Mouse (Mus musculus) midbrain, embryonic 11.5 days (tissue): ENCODE results near the gene Lamb1. TPM values are rescaled to one million over a fixed set of nuclear protein-coding genes. Genes with fewer than 3 reads are reported as not detected.

Source experiments
- ATAC-seq: fragments of 200-750 bp; cut with Nextera tagmentation; 2 replicates; pipeline ENCODE4 v1.8.0; 2017; ENCODE audit warnings: moderate TSS enrichment, moderate library complexity; ENCODE audit not compliant: low FRiP score
- DNase-seq: peaks from one replicate; pipeline ENCODE4 v3.0.0; 2015; ENCODE audit warnings: low spot score; ENCODE audit errors: missing footprints
- H3K27ac ChIP-seq: fragments of 300-500 bp; sonication (generic); 2 replicates; pipeline ENCODE4 v1.5.1; 2014; ENCODE audit warnings: low read depth, low read length
- H3K27me3 ChIP-seq: fragments of 300-500 bp; sonication (generic); 2 replicates; pipeline ENCODE4 v1.6.1; 2014; ENCODE audit warnings: mild to moderate bottlenecking, low read length, moderate library complexity, mixed read lengths; ENCODE audit not compliant: control insufficient read depth, insufficient read depth
- H3K36me3 ChIP-seq: fragments of 300-500 bp; sonication (generic); 2 replicates; pipeline ENCODE4 v1.6.1; 2014; ENCODE audit warnings: mild to moderate bottlenecking, low read length, moderate library complexity, mixed read lengths; ENCODE audit not compliant: control insufficient read depth, insufficient read depth
- H3K4me1 ChIP-seq: fragments of 300-500 bp; sonication (generic); 2 replicates; pipeline ENCODE4 v1.6.1; 2014; ENCODE audit warnings: low read length; ENCODE audit not compliant: control insufficient read depth, insufficient read depth
- H3K4me2 ChIP-seq: fragments of 300-500 bp; sonication (generic); 2 replicates; pipeline ENCODE4 v1.6.1; 2014; ENCODE audit warnings: mild to moderate bottlenecking, moderate library complexity
- H3K4me3 ChIP-seq: fragments of 300-500 bp; sonication (generic); 2 replicates; pipeline ENCODE4 v1.5.1; 2014; ENCODE audit warnings: low read depth, low read length
- H3K9ac ChIP-seq: fragments of 300-500 bp; sonication (generic); 2 replicates; pipeline ENCODE4 v1.6.1; 2014; ENCODE audit warnings: low read length
- H3K9me3 ChIP-seq: fragments of 300-500 bp; sonication (generic); 2 replicates; pipeline ENCODE4 v1.6.1; 2016; ENCODE audit warnings: low read length; ENCODE audit not compliant: control insufficient read depth
- WGBS: fragments of 180-500 bp; shearing (Covaris S2); extraction: QIAGEN DNeasy Blood & Tissue Kit; methylation state at CpG from one replicate; pipeline ENCODE4 v1.1.7; 2014; 5-methylcytosine and 5-hydroxymethylcytosine counted together
- polyA plus RNA-seq: library from polyadenylated mRNA; unstranded; fragments of >200 nt; fragmentation: Nextera tagmentation; extraction: Ambion mirVana; gene quantifications from 2 replicates; pipeline ENCODE4 v1.2.1, GENCODE M21; 2014

Gene Lamb1
- polyA plus RNA-seq, 1 experiment from 2014 or later: 17.3 TPM

DNA sequence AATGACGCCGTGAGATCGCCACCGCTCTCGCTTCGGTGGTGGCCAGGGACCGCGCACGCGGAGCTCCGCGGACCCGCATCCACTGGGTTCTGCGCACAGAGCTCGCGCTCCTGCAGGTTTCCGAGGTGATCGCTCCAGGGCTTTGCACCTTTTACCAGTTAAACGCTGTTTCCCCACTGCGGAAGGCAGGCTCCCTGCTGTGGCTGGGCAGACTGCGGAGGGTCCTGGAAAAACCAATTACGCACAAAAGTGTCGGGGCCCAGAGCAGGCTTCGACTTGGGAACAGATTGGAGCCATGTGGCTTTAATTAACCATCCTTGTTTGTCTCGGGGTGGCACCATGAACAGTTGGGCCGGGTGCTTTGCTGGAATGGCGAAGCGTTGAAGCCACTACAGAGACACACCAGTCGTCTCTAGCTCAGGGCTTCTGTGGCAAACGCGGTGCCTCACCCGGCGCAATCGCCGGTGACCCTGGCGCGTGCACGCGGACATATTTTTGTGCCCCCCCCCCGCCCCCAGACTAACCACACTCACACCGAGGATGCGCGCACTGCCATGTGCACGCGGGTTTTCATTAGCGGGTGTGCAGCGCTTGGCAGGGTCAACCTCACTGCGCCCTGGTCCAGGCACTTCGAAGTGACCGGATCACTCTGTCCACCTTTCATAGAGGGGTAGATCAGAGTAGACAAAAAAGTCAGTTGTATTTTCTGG lies 843 bp downstream of the Lamb1 start:
- under 1% methylated on average over 50 of the region's 50 CpGs for whole genome bisulfite sequencing
- Histone ChIP-seq H3K4me3 (peak overlapping the region; percentile 34), H3K4me2 (peak overlapping the region; percentile 49), H3K27ac (no peak overlapping the region), H3K9ac (0 out of 2 replicates have a peak overlapping the region, but pooled peaks have one; percentile 5), H3K36me3 (no peaks in the 10 kb centered on the region), H3K27me3 (peaks cover 40% of the 10 kb centered on the region), H3K9me3 (no peaks in the 10 kb centered on the region), H3K4me1 (peaks cover 13% of the 10 kb centered on the region)
- ATAC-seq (0 out of 2 replicates have a peak, but pooled peaks have one; percentile 30), DNase-seq (peak; percentile 94)

DNA sequence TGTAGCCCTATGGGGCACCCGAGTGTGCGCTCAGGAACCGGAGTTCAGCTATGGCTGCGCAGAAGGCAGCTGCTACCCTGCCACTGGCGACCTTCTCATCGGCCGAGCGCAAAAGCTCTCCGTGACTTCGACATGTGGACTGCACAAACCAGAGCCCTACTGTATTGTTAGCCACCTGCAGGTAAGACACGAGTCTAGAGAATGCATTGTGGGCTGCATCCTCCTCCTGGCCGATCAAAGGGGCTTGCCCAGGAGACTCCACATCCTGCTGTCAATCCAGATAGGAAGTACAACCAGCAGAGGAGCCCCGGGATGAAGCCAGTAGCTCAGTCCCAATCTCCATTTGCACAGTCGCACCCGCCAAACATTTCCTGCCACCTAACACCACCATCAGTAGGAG lies 1.7 kb downstream of the Lamb1 start:
- WGBS: 4% methylated on average over 15 of the region's 15 CpGs
- Histone ChIP-seq H3K36me3 (no peaks in the 10 kb centered on the region), H3K4me3 (0 out of 2 replicates have a peak overlapping the region, but pooled peaks have one; percentile 34), H3K9me3 (no peaks in the 10 kb centered on the region), H3K27me3 (peaks cover 40% of the 10 kb centered on the region), H3K27ac (no peak overlapping the region), H3K4me1 (peaks cover 15% of the 10 kb centered on the region), H3K9ac (no peak overlapping the region), H3K4me2 (peak overlapping the region; percentile 49)
- DNase-seq: peak; percentile 90
- ATAC-seq: no peak

DNA sequence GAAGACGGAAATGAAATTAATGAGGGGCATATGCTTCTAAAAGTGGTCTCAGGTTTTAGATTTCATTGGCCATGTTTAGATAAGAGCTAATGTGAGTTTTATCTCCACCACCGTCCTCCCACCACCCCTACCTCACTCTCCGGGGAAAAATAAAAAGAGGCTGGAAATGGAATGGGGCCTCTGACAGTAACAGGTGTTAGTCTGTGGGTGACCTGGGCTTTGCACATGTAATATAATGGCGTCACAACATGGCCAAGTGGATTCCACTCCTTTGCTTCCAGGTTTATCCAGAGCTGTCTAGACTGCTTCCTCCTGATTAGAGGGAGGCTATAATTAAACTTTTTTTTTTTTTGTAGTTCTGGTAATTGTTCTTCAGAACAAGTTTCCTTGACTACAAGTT lies 2.3 kb downstream of the Lamb1 start:
- WGBS: 79% methylated on average over 4 of the region's 4 CpGs
- Histone ChIP-seq H3K27me3 (peaks cover 40% of the 10 kb centered on the region), H3K36me3 (no peaks in the 10 kb centered on the region), H3K27ac (no peak overlapping the region), H3K9ac (no peak overlapping the region), H3K9me3 (no peaks in the 10 kb centered on the region), H3K4me1 (peaks cover 19% of the 10 kb centered on the region), H3K4me3 (no peak overlapping the region), H3K4me2 (no peak overlapping the region)
- ATAC-seq: no peak
- DNase-seq: no peak

DNA sequence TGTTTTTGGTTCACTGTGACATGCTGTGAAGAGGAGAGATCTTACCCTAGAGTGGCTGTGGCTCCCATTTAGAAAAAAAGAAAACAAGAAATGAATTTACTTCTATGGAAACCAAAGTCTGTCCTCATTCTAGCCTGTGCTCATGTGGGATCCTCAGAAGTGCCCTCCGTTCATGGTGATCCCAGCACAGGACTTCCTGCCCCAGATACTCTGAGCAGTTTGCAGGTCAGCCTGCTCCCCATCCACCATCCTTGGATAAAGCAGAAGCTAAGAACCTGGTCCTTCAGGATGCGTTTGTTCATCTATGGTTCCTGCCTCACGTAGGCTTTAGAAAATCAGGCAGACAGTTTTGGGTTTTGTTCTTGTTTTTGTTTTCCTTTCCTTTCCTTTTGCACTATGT lies 3.3 kb downstream of the Lamb1 start:
- DNase-seq (peak; percentile 60), ATAC-seq (no peak)
- H3K4me3 ChIP-seq: no peak overlapping the region
- peaks cover 19% of the 10 kb centered on the region for H3K4me1 ChIP-seq
- no peaks in the 10 kb centered on the region for H3K9me3 ChIP-seq
- H3K36me3 ChIP-seq: no peaks in the 10 kb centered on the region
- no peak overlapping the region for H3K27ac ChIP-seq
- peaks cover 40% of the 10 kb centered on the region for H3K27me3 ChIP-seq
- H3K4me2 ChIP-seq: no peak overlapping the region
- H3K9ac ChIP-seq: no peak overlapping the region
- WGBS: 77% methylated on average over 3 of the region's 3 CpGs

DNA sequence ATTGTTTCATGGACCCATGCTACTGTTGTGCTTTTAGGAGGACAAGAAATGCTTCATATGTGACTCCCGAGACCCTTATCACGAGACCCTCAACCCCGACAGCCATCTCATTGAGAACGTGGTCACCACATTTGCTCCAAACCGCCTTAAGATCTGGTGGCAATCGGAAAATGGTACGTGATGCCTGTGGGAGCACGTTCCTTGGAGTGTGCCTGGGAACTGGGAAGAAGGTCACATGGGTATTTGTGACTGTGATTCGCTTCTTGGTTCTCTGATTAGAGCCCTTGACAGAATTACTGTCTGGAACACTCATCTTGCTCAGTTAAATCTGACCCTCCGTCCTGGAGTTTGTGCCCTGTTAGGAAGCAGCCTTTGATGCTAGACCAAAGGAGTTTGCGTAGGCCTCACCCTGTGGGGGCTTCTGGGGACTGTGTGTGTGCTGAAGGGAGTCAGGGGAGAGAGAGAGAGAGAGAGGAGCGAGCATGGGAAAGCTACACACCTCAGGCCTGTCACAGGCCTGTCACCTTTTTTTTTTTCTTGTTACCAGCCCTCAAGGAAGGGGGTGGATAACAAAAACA lies 4.1 kb downstream of the Lamb1 start:
- H3K9me3 ChIP-seq: no peaks in the 10 kb centered on the region
- H3K9ac ChIP-seq: no peak overlapping the region
- peaks cover 36% of the 10 kb centered on the region for H3K27me3 ChIP-seq
- WGBS: 78% methylated on average over 12 of the region's 12 CpGs
- peak; percentile 84 for DNase-seq
- no peak overlapping the region for H3K4me3 ChIP-seq
- no peaks in the 10 kb centered on the region for H3K36me3 ChIP-seq
- ATAC-seq: no peak
- no peak overlapping the region for H3K4me2 ChIP-seq
- H3K4me1 ChIP-seq: peaks cover 19% of the 10 kb centered on the region
- H3K27ac ChIP-seq: no peak overlapping the region

DNA sequence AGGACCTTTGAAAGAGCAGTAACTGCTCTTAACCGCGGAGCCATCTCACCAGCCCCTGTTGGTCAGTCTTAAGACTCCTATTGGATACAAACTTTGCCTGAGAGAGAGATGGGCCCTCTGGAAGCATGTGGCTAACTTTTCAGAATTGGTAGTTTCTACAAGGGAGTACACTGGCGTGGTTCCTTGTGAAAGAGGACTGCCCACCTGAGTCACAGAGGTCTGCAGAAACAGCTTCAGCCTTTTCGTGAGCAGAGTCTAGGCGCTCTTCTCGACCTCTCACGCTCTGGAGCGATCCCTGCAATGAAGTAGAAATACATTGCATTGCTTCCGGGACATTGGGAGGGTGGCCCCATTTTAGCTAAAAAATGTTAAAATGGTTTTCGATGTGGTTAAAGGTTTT lies 5.3 kb downstream of the Lamb1 start:
- Histone ChIP-seq H3K9me3 (no peaks in the 10 kb centered on the region), H3K4me2 (no peak overlapping the region), H3K27me3 (peaks cover 24% of the 10 kb centered on the region), H3K36me3 (no peaks in the 10 kb centered on the region), H3K27ac (no peak overlapping the region), H3K9ac (no peak overlapping the region), H3K4me3 (no peak overlapping the region), H3K4me1 (peaks cover 12% of the 10 kb centered on the region)
- DNase-seq (peak; percentile 77), ATAC-seq (no peak)
- WGBS: 88% methylated on average over 10 of the region's 10 CpGs

DNA sequence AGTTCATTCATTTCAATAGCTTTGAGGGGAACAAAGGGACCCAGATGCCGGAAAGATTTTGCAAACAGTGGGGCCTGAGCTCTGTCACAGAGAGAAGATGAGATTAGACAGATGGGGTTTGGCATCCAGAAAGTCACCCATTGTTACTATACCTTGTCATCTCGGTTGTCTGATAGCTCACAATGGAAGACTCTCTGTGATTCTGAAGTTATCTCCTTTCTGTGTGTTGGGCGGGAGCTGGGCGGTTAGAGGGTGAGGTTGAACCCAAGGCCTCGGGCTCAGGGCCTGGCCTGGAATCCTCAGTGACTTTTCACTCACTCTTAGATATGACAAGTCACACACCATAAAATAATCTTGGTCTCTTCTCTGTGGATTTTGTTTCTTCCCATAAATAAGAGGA lies 5.7 kb downstream of the Lamb1 start:
- Histone ChIP-seq H3K36me3 (no peaks in the 10 kb centered on the region), H3K9me3 (no peaks in the 10 kb centered on the region), H3K4me2 (no peak overlapping the region), H3K27me3 (peaks cover 19% of the 10 kb centered on the region), H3K27ac (no peak overlapping the region), H3K4me1 (peaks cover 11% of the 10 kb centered on the region), H3K9ac (no peak overlapping the region), H3K4me3 (no peak overlapping the region)
- 64% methylated on average over 5 of the region's 5 CpGs for WGBS
- no peak for ATAC-seq
- peak; percentile 79 for DNase-seq

DNA sequence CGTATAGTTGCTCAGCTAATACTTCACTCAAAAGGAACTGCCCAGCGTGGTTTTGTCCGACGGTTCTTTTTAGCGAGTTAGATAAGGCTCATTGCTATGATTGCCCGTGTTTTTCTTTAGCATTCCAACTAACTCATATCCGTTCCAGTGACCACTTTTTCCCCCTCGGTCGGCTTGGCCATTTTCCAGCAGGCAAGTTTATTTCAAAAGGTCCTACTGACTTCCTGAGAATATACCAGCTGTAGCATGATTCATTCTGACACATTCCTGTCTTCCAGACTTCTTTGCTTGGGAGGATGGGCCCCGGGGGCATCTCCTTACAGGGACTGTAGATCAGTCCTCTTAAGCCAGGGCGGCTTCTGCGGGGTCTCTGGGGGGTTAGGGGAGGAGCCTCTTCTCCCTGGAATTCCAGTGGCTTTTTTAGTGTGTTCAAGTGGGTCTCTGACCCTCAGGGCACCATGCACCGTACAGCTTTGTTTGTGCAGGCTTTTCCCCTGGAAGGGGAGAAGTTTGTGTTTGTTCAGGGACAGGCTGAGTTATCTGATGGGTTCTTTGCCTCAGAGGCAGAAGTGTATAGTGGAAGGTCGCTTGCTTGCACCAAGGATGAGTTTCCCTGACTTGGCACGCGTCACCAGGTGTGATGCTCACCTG lies 6.5 kb downstream of the Lamb1 start:
- Histone ChIP-seq H3K36me3 (no peaks in the 10 kb centered on the region), H3K27ac (no peak overlapping the region), H3K4me1 (peaks cover 6% of the 10 kb centered on the region; the same call in 1 of the 2 replicates), H3K4me3 (no peak overlapping the region), H3K9me3 (no peaks in the 10 kb centered on the region), H3K9ac (no peak overlapping the region), H3K4me2 (no peak overlapping the region), H3K27me3 (peaks cover 12% of the 10 kb centered on the region)
- no peak for ATAC-seq
- 59% methylated on average over 16 of the region's 16 CpGs for WGBS
- DNase-seq: peak; percentile 88
